Mouse (Mus musculus) layer of hippocampus, adult 11-12 months (tissue): Measurements from ENCODE around the gene Kcnh1.

Experiments
- DNase-seq: peaks from one replicate; pipeline ENCODE4 v3.0.0; 2022; ENCODE audit warnings: low spot score

The Kcnh1 gene

DNA sequence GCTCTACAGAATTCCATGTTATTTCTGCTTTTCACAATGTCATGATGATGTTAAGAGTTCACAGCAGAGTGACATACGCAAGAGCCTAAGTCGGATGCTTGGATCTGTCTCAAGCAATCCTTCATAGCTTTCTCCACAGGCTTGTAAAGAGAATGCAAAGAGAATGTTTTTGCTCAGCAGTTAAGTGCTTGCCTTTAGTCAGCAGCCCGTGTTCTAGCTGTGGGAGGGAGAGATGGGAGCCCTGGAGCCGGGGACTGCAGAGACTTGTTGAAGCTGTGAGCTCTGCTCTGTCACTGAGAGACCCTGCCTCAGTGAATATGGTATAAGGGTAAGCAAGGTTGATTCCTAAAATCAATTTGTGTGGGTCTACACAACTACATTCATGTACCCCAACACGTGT, 78.3 kb downstream of the Kcnh1 start:
- DNase-seq, result no peak

GRCm38 (mm10) chr1:192269911-192270310, 79.3 kb downstream of the Kcnh1 start:
- DNase-seq, result no peak

DNA sequence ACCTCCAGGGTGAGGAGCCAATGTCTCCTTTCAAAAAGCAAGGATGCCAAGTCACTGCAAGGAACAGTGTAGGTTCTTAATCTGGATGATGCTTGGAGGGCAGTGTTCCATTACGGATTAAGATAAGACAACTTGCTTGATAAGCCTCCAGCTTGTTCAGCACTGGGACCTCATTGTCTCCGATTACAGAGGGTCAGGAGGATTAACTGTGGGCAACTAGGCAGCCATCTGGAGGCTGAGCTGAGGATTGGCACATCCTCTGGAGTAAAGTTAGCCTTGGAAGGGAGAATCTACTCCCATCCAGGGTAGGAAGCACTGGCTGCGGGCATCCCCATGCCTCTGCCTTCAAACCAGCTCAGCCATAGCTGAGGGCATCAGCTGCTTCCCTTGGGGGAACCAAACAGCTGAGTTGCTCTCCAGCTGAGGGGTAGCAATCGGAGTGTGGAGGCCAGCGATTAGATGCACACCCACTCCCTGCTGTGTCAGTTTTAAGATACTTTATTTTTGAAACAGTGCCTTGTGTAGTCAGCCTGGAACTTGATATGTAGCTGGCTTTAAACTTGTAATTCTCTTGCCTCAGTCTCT, 87.3 kb downstream of the Kcnh1 start:
- DNase-seq, result no peak

GRCm38 (mm10) chr1:192284340-192284739, 93.8 kb downstream of the Kcnh1 start:
- DNase-seq, result no peak

DNA sequence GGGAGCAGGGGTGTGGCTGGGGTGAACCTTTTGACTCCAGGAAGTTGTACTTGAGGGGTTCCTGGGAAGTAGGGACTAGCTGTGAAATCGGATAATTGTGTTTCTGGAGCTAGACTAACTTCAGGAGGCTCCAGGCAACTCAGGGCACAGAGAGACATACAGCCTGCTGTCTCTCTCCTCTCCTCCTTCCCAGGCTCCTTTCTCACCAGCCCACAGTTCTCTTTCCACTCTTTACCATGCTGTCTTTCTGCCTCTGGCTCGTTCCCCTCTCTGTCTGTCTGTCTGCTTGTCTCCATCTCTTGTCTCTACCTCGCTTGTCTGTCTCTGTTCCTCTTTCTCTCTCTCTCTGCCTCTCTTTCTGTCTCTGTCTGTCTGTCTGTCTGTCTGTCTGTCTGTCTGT, 94.4 kb downstream of the Kcnh1 start:
- no peak for DNase-seq

DNA sequence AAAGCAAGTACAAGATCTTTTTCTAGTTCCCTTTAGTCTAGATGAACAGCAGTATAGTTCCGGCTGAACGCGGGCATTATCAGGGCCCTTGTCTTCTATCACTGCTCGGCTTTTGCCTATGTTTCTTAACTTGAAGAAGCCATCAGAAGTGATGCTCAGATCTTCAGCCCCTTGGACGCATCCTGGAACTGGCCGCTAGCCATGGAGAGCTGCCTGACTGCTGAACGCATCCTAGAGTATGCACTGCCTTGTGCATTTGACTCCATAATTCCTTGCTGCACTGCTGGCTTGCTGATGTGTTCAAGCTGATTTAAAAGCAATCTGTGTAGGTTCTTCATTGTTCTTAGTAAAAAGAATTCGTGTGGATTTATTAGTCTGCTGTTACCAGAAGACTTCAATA, 97.9 kb downstream of the Kcnh1 start:
- DNase-seq, result no peak

GRCm38 (mm10) chr1:192291286-192291685, 100.7 kb downstream of the Kcnh1 start:
- DNase-seq, result no peak

DNA sequence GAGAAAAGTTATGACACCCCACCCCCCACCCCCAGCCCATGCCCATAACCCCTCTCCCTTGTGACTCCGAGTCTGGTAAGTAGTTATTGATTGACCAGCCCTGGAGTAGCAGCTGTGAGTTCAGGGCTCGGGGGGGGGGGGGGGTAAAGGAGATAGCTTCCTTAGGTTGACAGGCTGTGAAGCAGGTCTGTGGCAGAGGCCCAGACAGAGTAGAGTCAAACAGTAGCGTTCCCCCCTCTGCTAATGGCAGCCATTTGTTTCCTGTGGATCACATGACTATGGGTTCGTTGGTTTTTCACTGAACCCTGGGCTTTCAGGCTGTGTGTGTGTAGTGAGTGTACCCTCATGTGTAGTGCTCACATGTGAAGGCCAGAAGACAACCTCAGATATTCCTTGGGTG, 102.8 kb downstream of the Kcnh1 start:
- no peak for DNase-seq

- DNase-seq, result no peak
These were observed 103.3 kb downstream of the Kcnh1 start for GRCm38 (mm10) chr1:192293921-192294320.

GRCm38 (mm10) chr1:192295243-192295860, 104.8 kb downstream of the Kcnh1 start:
- DNase-seq, result no peak

DNA sequence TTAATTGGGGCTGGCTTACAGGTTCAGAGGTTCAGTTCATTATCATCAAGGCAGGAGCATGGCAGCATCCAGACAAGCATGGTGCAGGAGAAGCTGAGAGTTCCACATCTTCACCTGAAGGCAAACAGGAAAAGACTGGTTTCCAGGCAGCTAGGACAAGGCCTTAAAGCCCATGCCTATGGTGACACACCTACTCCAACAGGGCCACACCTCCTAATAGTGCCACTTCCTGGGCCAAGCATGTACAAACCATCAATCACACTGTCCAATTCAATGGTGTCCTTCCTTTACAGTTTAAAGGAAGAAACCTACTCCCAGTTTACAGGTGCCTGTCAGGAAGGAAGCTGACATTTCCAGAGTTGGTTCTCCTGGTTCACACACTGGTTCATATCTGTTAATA, 105.3 kb downstream of the Kcnh1 start:
- no peak for DNase-seq

DNA sequence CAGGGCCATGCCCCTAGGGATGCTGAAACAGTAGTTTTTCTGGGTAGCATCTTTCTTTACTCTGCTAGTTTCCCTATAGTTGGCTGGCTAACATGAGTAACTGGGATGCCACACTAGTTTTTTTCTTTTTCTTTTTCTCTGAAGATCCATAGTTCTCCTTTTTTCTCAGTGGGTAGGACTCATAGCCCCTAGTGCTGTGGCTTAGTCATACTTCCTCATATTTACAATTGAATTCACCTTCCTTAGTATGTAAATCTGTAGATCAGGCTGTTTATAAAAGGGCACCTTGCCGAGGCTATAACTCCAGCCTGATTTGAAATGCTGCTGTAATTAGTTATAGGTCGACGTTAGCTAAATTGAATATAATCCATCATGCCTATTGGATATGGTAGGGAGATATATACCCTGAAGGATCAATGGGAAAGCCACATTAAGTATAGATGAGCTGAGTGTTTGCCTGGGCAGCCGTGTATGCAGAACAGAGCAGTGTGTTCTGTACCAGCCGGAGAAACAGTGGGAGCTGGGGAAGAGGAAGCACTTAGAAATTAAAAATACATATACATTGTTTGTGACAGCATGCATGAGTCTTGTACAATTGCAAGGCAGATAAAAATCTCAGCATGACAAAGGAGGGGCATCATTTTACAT, 107.0 kb downstream of the Kcnh1 start:
- no peak for DNase-seq

DNA sequence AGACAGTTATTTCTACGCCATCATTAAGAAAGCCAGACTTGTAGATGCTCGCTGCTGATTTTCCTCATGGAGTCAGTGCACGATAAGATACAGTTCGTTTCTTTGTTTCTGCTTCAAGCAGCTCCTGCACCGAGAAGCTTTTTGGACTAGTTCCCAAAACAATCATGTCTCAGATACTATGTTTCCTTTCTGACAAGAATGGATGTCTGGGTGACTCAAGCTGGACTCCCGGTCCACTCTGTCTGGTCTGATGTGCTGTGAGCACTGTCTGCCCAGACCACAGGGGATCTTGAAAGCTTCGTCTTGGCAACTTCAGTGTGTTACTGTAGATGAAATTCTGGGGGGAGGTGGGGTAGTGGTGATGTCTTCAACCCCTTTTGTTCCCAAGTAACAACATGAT, 109.8 kb downstream of the Kcnh1 start:
- DNase-seq, result no peak

DNA sequence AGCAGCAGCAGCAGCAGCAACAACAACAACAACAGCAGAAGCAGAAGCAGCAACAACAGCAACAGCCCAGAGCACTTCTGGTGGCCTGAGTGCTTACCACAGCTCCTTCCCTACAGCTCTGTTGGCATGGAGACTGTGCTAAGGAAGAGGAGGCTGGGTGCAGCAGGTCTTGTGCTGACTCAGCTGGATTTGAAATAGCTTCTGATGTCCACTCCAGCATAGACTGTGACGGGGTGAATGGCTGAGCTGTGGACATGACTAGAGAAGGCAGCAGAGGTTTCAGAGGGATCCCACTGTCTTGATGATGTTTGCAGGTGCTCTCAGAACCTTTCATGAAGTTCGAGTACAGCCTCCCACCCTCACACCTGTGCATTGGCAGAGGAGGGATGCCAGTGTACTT, 113.0 kb downstream of the Kcnh1 start:
- DNase-seq, result no peak

DNA sequence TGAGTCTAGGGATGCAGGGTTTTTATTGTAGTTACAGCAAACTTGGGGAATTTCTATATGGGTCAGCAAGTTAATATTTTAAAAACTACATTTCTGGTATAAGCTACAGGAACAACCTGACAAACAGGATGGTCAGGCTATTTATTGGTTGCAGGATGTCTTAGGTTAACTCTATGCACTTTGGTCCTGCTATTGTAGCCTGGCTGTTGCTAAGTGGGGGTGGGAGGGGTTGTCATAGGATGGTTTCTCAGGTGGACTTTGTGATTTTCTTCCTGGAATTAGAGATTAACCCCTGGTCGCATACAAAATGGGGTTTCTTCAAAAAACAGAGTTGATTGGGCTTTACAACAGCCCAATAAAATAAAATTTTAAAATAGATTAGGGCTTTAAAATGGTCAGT, 114.6 kb downstream of the Kcnh1 start:
- no peak for DNase-seq

- no peak for DNase-seq
These were observed 116.5 kb downstream of the Kcnh1 start for GRCm38 (mm10) chr1:192307055-192307454.

GRCm38 (mm10) chr1:192311298-192311697, 120.7 kb downstream of the Kcnh1 start:
- DNase-seq, result no peak

DNA sequence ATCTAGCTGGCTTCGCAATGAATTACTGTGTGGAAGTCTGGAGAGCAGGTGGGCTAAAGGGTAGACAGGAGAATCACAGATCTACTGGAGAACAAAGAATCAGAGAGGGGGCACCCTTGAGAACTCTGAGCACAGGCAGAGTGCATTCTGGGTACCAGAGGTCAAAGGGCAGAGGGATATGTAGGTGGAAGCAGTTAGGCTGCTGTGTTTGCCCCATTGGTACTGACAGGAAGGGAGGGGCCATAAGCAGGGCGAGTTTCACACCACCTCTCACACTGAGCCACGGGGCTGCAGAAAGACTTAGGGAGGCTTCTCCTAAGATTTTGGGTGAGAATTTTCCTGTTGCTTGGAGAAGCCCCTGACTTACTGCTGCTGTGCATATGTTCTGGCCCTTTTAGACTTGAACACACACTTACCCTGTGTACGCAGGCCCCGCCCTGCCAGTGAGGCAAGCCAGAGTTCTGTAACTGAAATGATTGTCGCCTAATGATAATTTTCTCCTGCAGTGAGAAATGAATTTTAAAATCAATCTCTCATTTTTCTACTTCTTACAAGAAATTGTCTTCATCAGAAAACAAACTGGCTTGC, 121.4 kb downstream of the Kcnh1 start:
- no peak for DNase-seq

- DNase-seq, result no peak
These were observed 121.9 kb downstream of the Kcnh1 start for GRCm38 (mm10) chr1:192312446-192312845.

DNA sequence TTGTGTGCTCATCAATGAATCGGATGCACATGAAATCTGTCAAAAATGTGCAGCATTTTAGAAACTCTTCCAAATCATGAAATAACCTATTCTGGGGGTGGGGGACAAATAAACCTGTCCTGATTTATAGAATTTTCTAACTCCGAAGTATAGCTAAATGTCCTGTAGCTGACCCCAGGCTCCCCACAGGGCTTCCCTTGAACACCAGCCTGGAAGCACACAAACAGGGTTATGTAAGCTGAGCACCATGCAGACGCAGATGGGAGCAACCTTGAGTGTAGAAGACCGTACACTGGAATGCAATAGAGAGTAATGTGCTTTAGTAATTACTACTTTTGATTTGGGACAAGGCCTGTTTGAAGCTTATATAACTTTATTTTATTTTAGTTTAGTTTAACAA, 122.4 kb downstream of the Kcnh1 start:
- no peak for DNase-seq

DNA sequence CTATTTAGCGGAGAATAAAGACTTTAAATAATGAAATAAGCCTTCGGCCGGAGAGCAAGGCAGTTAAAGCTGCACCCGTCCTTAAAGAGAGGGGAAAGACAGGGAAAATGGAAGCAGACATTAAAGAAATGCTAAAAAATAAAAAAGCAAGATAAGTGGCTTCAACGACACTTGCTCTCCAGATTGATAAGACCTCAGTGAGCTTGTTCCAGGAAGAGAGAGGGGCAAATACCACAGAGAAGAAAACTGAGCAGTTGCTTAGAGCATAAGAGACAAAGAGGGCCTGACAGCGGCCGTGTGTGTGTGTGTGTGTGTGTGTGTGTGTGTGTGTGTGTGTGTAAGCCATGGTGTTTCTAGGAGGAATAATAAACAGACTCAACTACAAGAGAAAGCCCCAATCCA, 123.0 kb downstream of the Kcnh1 start:
- DNase-seq, result no peak

DNA sequence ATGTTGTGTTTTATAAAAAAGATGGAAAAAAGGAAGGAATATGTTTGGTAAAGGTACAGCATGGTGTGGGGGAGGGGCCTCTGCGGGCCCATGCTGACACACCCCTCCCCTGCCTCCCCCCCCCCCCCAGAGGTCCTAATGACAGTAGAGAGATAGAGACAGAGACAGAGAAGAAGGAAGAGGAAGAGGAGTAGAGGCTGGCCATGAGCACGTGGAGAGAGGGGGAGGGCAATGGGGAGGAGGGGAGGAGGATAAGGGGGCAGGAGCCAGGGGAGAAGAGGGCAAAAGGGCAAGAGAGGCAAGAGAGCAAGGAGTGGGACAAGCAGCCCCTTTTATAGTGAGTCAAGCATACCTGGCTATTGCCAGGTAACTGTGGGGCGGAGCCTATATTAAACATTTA, 123.5 kb downstream of the Kcnh1 start:
- DNase-seq, result no peak

GRCm38 (mm10) chr1:192315392-192316070, 125.0 kb downstream of the Kcnh1 start:
- no peak for DNase-seq
